Comparison of ENCODE assay signal across 8 mouse cellular contexts in the genomic region with DNA sequence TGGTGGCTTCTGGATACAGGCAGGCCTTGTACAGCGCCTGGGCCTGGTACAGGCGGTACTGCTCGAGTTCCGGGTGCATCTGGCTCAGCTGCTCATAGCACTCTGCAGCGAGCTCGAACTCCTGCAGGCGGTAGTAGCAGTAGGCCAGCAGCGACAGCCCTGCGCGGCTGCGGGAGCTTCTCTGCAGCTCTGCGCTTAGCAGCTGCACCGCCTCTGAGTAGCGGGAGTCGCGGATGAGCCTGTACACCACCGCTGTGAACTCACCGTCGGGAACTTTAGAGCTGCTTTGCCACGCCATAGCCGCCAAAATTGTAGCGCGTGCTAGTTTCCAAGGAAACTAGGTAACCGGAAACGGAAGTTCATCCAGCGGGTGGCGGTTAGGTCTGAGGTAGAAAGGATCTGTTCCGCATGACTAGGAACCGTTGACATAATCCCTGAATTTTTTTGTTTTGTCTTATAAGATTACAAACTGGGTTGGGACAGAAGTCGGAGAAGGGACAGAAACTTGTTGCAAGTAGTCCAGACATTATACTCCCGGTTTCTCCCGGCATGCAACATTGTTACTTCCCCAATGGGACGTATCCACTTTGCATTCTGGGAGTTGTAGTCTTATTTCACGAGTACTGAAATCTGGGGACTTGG. TPM values are rescaled to one million over a fixed set of nuclear protein-coding genes. Genes with fewer than 3 reads are reported as not detected.
DNase-seq lines count a peak whose midpoint lies in the region; ATAC-seq lines count a peak whose summit lies in the region.
"Not testable (repeated sequence)": the region's sequence is repeated elsewhere in the genome, so short reads cannot be mapped to it uniquely, and the experiment has no call there.

A gene (minus strand): TSS at position 528 of the 642 bp plus-strand sequence.

- peak within 1 kb of the TSS; percentile 60 for H3K4me3 ChIP-seq in embryonic facial prominence, embryonic 10.5 days
- peak within 1 kb of the TSS; percentile 45 for H3K4me3 ChIP-seq in intestine, embryonic 15.5 days (replicated peaks)
- H3K4me3 ChIP-seq in megakaryocyte, embryonic 14.5 days (replicated peaks), result peak within 1 kb of the TSS; percentile 89

- ATAC-seq in intestine, embryonic 15.5 days, result peak; percentile 87

- WGBS in embryonic facial prominence, embryonic 10.5 days, result 8% methylated on average over 34 of the region's 34 CpGs
- 3% methylated on average over 31 of the region's 34 CpGs for WGBS in intestine, embryonic 15.5 days

- peak within 1 kb of the TSS; percentile 88 for H3K27ac ChIP-seq in embryonic facial prominence, embryonic 10.5 days (replicated peaks)
- not testable (repeated sequence) for H3K27ac ChIP-seq in intestine, embryonic 15.5 days

- H3K36me3 ChIP-seq in embryonic facial prominence, embryonic 10.5 days (replicated peaks); intestine, embryonic 15.5 days; megakaryocyte, embryonic 14.5 days (replicated peaks; ENCODE audit: low read length): not testable (repeated sequence)

- not testable (repeated sequence) for H3K27me3 ChIP-seq in embryonic facial prominence, embryonic 10.5 days (replicated peaks; ENCODE audit: low read depth, poor library complexity, severe bottlenecking); intestine, embryonic 15.5 days (replicated peaks); megakaryocyte, embryonic 14.5 days (replicated peaks)

- peak within 1 kb of the TSS; percentile 39; the same call in 1 of the 2 replicates for H3K9ac ChIP-seq in intestine, embryonic 15.5 days

- not testable (repeated sequence) for H3K9me3 ChIP-seq in embryonic facial prominence, embryonic 10.5 days; intestine, embryonic 15.5 days
- H3K9me3 ChIP-seq in megakaryocyte, embryonic 14.5 days, result peaks cover 10% of the 10 kb centered on the region

- H3K4me1 ChIP-seq in embryonic facial prominence, embryonic 10.5 days, result peaks cover 15% of the 10 kb centered on the region
- H3K4me1 ChIP-seq in intestine, embryonic 15.5 days (replicated peaks); megakaryocyte, embryonic 14.5 days: not testable (repeated sequence)

- DNase-seq in adrenal gland, postnatal 10 days, result peak; percentile 83
- DNase-seq in embryonic facial prominence, embryonic 10.5 days (ENCODE audit: low spot score), result peak; percentile 83
- DNase-seq in gonadal fat pad, adult 2 months (ENCODE audit: low read depth), result peak; percentile 63
- peak; percentile 74 to 83 for DNase-seq in left cerebral cortex, postnatal 10 days (ENCODE audit: extremely low spot score in 1 of 2, low spot score in 2 of 2)
- DNase-seq in right cerebral cortex, adult 18-20 months, result peak; percentile 78
- DNase-seq in urinary bladder, adult 18-20 months (ENCODE audit: low spot score in 2 of 2), result peak; percentile 60 to 66

- peak within 1 kb of the TSS; percentile 74 for H3K4me2 ChIP-seq in intestine, embryonic 15.5 days (replicated peaks)

- intact Hi-C loops in left cerebral cortex, postnatal 10 days (cut with DNase I), result not testable (repeated sequence)

RNA-seq across cellular contexts. Expression of the gene that starts here (rescaled TPM):
- total RNA-seq in adrenal gland, postnatal 10 days (2021), result 1 to 10 TPM; 2.4 to 4.5 TPM
- polyA plus RNA-seq in embryonic facial prominence, embryonic 10.5 days (2016; fragmentation: Nextera tagmentation; extraction: Ambion mirVana), result 11.5 and 11.7 TPM in 2 replicates
- 4.2 and 4.4 TPM in 2 replicates for polyA plus RNA-seq in gonadal fat pad, adult 2 months (2012; rRNA removed)
- polyA plus RNA-seq in intestine, embryonic 15.5 days (2015; fragmentation: Nextera tagmentation; extraction: Ambion mirVana), result 5.8 TPM in 2 replicates
- 1 to 10 TPM; 2.9 to 3.9 TPM for total RNA-seq in left cerebral cortex, postnatal 10 days (2021)
- polyA plus RNA-seq in megakaryocyte, embryonic 14.5 days (2012; ENCODE audit: insufficient read depth, low replicate concordance), result 0.17 TPM in 1 of 2 replicates, not detected in the other
